Mouse (Mus musculus) C2C12 (cell line): ENCODE data around the gene Trak2.

ENCODE experiments used
- CEBPB ChIP-seq: IDR thresholded peaks from one replicate; pipeline ENCODE4 v1.6.1; 2011; ENCODE audit warnings: low read depth, mild to moderate bottlenecking, control low read depth, moderate library complexity
- CTCF ChIP-seq: IDR thresholded peaks from one replicate; pipeline ENCODE4 v1.5.1; 2011; ENCODE audit not compliant: control insufficient read depth, insufficient read depth, insufficient read length
- FOSL1 ChIP-seq: IDR thresholded peaks from one replicate; pipeline ENCODE4 v1.8.0; 2011; ENCODE audit warnings: mild to moderate bottlenecking, low read length; ENCODE audit not compliant: poor library complexity, insufficient read depth, severe bottlenecking
- MAX ChIP-seq: IDR thresholded peaks from one replicate; pipeline ENCODE4 v1.6.1; 2011; ENCODE audit warnings: mild to moderate bottlenecking, control low read depth
- MYOD1 ChIP-seq: IDR thresholded peaks from one replicate; pipeline ENCODE4 v1.6.1; 2011; ENCODE audit warnings: low read depth; ENCODE audit not compliant: control insufficient read depth, insufficient read length
- MYOG ChIP-seq: IDR thresholded peaks from one replicate; pipeline ENCODE4 v1.6.1; 2011; ENCODE audit not compliant: control insufficient read depth, insufficient read length; ENCODE audit errors: extremely low read depth
- USF1 ChIP-seq: IDR thresholded peaks from one replicate; pipeline ENCODE4 v1.6.1; 2011; ENCODE audit warnings: low read depth, mild to moderate bottlenecking, control low read depth, moderate library complexity

DNA sequence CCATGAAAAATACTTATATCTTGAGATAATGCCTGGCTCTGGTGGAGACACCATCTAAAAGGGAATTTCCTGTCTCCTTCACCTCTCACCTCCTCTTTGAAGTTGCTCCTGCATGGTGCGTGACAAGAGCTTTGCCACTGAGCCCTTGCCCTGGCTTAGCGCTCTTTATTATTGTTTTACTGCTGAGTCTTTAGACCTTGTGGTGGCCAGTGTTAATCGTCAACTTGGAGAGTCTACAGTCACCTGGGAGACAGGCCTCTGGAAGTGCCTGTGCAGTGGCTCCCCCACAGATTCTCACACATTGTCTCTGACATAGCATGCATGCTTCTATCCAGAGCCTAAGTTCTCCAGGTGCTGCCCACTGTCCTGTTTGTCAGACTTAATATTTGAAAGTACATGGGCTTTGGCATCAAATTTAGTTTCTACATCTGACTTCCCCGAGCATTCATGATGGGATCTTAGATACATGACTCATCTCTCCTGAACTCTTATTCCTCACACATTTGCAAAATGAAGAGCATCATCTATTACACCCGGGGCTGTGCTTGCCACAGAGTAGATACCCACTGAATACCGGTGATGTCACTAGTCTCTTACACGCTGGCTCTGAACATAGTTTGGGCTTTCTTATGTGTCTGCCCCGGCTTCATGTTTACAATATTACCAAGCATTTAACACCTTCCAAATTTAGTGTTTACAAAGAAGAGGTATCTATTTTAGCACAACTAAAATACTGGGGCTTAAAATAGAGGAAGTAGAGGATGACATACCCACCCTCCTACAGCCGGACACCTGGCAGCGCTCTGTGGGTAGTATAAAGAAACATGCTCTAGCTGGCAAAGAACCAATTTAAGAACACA, 36.3 kb downstream of the Trak2 start:
- no peak for TF ChIP-seq USF1
- TF ChIP-seq MYOD1, result no peak
- TF ChIP-seq CTCF, result no peak
- TF ChIP-seq MAX, result no peak
- no peak for TF ChIP-seq CEBPB
- TF ChIP-seq FOSL1, result no peak
- TF ChIP-seq MYOG, result no peak
